Mouse (Mus musculus) yolk sac, embryonic 10.5 days (tissue): Measurements from ENCODE around the gene Adcy7.

Experiments
- DNase-seq: peaks from one replicate; pipeline ENCODE4 v3.0.0-alpha.2; 2017; ENCODE audit warnings: low spot score

The Adcy7 gene

GRCm38 (mm10) chr8:88330816-88331215 is 58.6 kb downstream of the Adcy7 start:
- DNase-seq, result no peak

GRCm38 (mm10) chr8:88334384-88334783 is 62.2 kb downstream of the Adcy7 start:
- no peak for DNase-seq

GRCm38 (mm10) chr8:88334975-88335374 is 62.8 kb downstream of the Adcy7 start:
- no peak for DNase-seq

GRCm38 (mm10) chr8:88339221-88339620 is 67.0 kb downstream of the Adcy7 start:
- no peak for DNase-seq

- no peak for DNase-seq
Measured at GRCm38 (mm10) chr8:88339887-88340695, 67.9 kb downstream of the Adcy7 start.

- no peak for DNase-seq
Measured at GRCm38 (mm10) chr8:88342026-88342425, 69.8 kb downstream of the Adcy7 start.

GRCm38 (mm10) chr8:88349046-88349445 is 76.8 kb downstream of the Adcy7 start:
- DNase-seq, result no peak

- no peak for DNase-seq
Measured at GRCm38 (mm10) chr8:88357226-88357933, 85.2 kb downstream of the Adcy7 start.

GRCm38 (mm10) chr8:88357946-88358345 is 85.7 kb downstream of the Adcy7 start:
- no peak for DNase-seq

- no peak for DNase-seq
Measured at GRCm38 (mm10) chr8:88359959-88360358, 87.8 kb downstream of the Adcy7 start.

- DNase-seq, result peak; percentile 38
Measured at GRCm38 (mm10) chr8:88361044-88361707, 89.0 kb downstream of the Adcy7 start.

GRCm38 (mm10) chr8:88361708-88362428 is 89.7 kb downstream of the Adcy7 start, which contains the start of gene Brd7:
TSS of gene Brd7 (minus strand) at chr8:88362194.
- DNase-seq, result peak; percentile 88

- DNase-seq, result peak; percentile 9
Measured at GRCm38 (mm10) chr8:88362446-88363150, 90.4 kb downstream of the Adcy7 start.

- peak; percentile 47 for DNase-seq
Measured at GRCm38 (mm10) chr8:88369221-88369620, 97.0 kb downstream of the Adcy7 start.

GRCm38 (mm10) chr8:88369805-88370204 is 97.6 kb downstream of the Adcy7 start:
- DNase-seq, result no peak

GRCm38 (mm10) chr8:88371522-88371921 is 99.3 kb downstream of the Adcy7 start:
- no peak for DNase-seq

- DNase-seq, result no peak
Measured at GRCm38 (mm10) chr8:88376836-88377582, 104.8 kb downstream of the Adcy7 start.
